Mouse (Mus musculus): ENCODE data around the gene Ube2e3. TPM values are rescaled to one million over a fixed set of nuclear protein-coding genes. Genes with fewer than 3 reads are reported as not detected.

Ube2e3 gene
- polyA plus RNA-seq, 1 experiment, result 16.5 TPM

- no peak for TF ChIP-seq CTCF (IDR thresholded peaks at IDR 0.05; ENCODE audit: control insufficient read depth, insufficient read depth, insufficient replicate concordance, low read depth, low read length)
- no peak for TF ChIP-seq POLR2A (IDR thresholded peaks at IDR 0.05; ENCODE audit: control insufficient read depth, low read depth, low read length)
- Histone ChIP-seq H3K4me1 (ENCODE audit: control insufficient read depth, insufficient read depth, low read length) (no peaks in the 10 kb centered on the region), H3K27me3 (ENCODE audit: control insufficient read depth, insufficient read depth, low read length) (no peaks in the 10 kb centered on the region), H3K4me3 (ENCODE audit: control insufficient read depth, low read depth, low read length) (no peak overlapping the region), H3K27ac (ENCODE audit: control insufficient read depth, insufficient read depth, low read depth, low read length) (no peak overlapping the region), H3K36me3 (ENCODE audit: control insufficient read depth, insufficient read depth, low read length) (no peaks in the 10 kb centered on the region)
Observed at GRCm38 (mm10) chr2:78882743-78883433, 15.0 kb downstream of the Ube2e3 start.

- Histone ChIP-seq H3K4me3 (ENCODE audit: control insufficient read depth, low read depth, low read length) (no peak overlapping the region), H3K27me3 (ENCODE audit: control insufficient read depth, insufficient read depth, low read length) (no peaks in the 10 kb centered on the region), H3K4me1 (ENCODE audit: control insufficient read depth, insufficient read depth, low read length) (no peaks in the 10 kb centered on the region), H3K36me3 (ENCODE audit: control insufficient read depth, insufficient read depth, low read length) (no peaks in the 10 kb centered on the region), H3K27ac (ENCODE audit: control insufficient read depth, insufficient read depth, low read depth, low read length) (no peak overlapping the region)
- TF ChIP-seq POLR2A (IDR thresholded peaks at IDR 0.05; ENCODE audit: control insufficient read depth, low read depth, low read length), result no peak
- TF ChIP-seq CTCF (IDR thresholded peaks at IDR 0.05; ENCODE audit: control insufficient read depth, insufficient read depth, insufficient replicate concordance, low read depth, low read length), result no peak
Observed at GRCm38 (mm10) chr2:78886446-78886845, 18.5 kb downstream of the Ube2e3 start.

GRCm38 (mm10) chr2:78888190-78888589 is 20.3 kb downstream of the Ube2e3 start:
- Histone ChIP-seq H3K4me3 (ENCODE audit: control insufficient read depth, low read depth, low read length) (no peak overlapping the region), H3K27me3 (ENCODE audit: control insufficient read depth, insufficient read depth, low read length) (no peaks in the 10 kb centered on the region)

GRCm38 (mm10) chr2:78895216-78895615 is 27.3 kb downstream of the Ube2e3 start:
- Histone ChIP-seq H3K4me3 (ENCODE audit: control insufficient read depth, low read depth, low read length) (no peak overlapping the region), H3K27ac (ENCODE audit: control insufficient read depth, insufficient read depth, low read depth, low read length) (no peak overlapping the region), H3K4me1 (ENCODE audit: control insufficient read depth, insufficient read depth, low read length) (no peaks in the 10 kb centered on the region), H3K36me3 (ENCODE audit: control insufficient read depth, insufficient read depth, low read length) (no peaks in the 10 kb centered on the region), H3K27me3 (ENCODE audit: control insufficient read depth, insufficient read depth, low read length) (no peaks in the 10 kb centered on the region)
- no peak for TF ChIP-seq POLR2A (IDR thresholded peaks at IDR 0.05; ENCODE audit: control insufficient read depth, low read depth, low read length)
- no peak for TF ChIP-seq CTCF (IDR thresholded peaks at IDR 0.05; ENCODE audit: control insufficient read depth, insufficient read depth, insufficient replicate concordance, low read depth, low read length)

More at GRCm38 (mm10) chr2:78888190-78888589, 20.3 kb downstream of the Ube2e3 start:
- TF ChIP-seq CTCF (IDR thresholded peaks at IDR 0.05; ENCODE audit: control insufficient read depth, insufficient read depth, insufficient replicate concordance, low read depth, low read length) (no peak), POLR2A (IDR thresholded peaks at IDR 0.05; ENCODE audit: control insufficient read depth, low read depth, low read length) (no peak)
- Histone ChIP-seq H3K4me1 (ENCODE audit: control insufficient read depth, insufficient read depth, low read length) (no peaks in the 10 kb centered on the region), H3K36me3 (ENCODE audit: control insufficient read depth, insufficient read depth, low read length) (no peaks in the 10 kb centered on the region), H3K27ac (ENCODE audit: control insufficient read depth, insufficient read depth, low read depth, low read length) (no peak overlapping the region)

- TF ChIP-seq POLR2A (IDR thresholded peaks at IDR 0.05; ENCODE audit: control insufficient read depth, low read depth, low read length) (no peak), CTCF (IDR thresholded peaks at IDR 0.05; ENCODE audit: control insufficient read depth, insufficient read depth, insufficient replicate concordance, low read depth, low read length) (no peak)
Observed at GRCm38 (mm10) chr2:78905916-78906315, 38.0 kb downstream of the Ube2e3 start.

GRCm38 (mm10) chr2:78911516-78911915 is 43.6 kb downstream of the Ube2e3 start:
- H3K27ac ChIP-seq (ENCODE audit: control insufficient read depth, insufficient read depth, low read depth, low read length), result no peak overlapping the region
- no peaks in the 10 kb centered on the region for H3K27me3 ChIP-seq (ENCODE audit: control insufficient read depth, insufficient read depth, low read length)
- H3K4me1 ChIP-seq (ENCODE audit: control insufficient read depth, insufficient read depth, low read length), result no peaks in the 10 kb centered on the region
- no peak for TF ChIP-seq POLR2A (IDR thresholded peaks at IDR 0.05; ENCODE audit: control insufficient read depth, low read depth, low read length)
- no peak for TF ChIP-seq CTCF (IDR thresholded peaks at IDR 0.05; ENCODE audit: control insufficient read depth, insufficient read depth, insufficient replicate concordance, low read depth, low read length)
- H3K36me3 ChIP-seq (ENCODE audit: control insufficient read depth, insufficient read depth, low read length), result no peaks in the 10 kb centered on the region
- H3K4me3 ChIP-seq (ENCODE audit: control insufficient read depth, low read depth, low read length), result no peak overlapping the region

More at GRCm38 (mm10) chr2:78905916-78906315, 38.0 kb downstream of the Ube2e3 start:
- Histone ChIP-seq H3K4me1 (ENCODE audit: control insufficient read depth, insufficient read depth, low read length) (no peaks in the 10 kb centered on the region), H3K27me3 (ENCODE audit: control insufficient read depth, insufficient read depth, low read length) (no peaks in the 10 kb centered on the region), H3K4me3 (ENCODE audit: control insufficient read depth, low read depth, low read length) (no peak overlapping the region), H3K27ac (ENCODE audit: control insufficient read depth, insufficient read depth, low read depth, low read length) (no peak overlapping the region), H3K36me3 (ENCODE audit: control insufficient read depth, insufficient read depth, low read length) (no peaks in the 10 kb centered on the region)

GRCm38 (mm10) chr2:78914861-78915260 is 46.9 kb downstream of the Ube2e3 start:
- no peaks in the 10 kb centered on the region for H3K36me3 ChIP-seq (ENCODE audit: control insufficient read depth, insufficient read depth, low read length)
- H3K4me1 ChIP-seq (ENCODE audit: control insufficient read depth, insufficient read depth, low read length), result no peaks in the 10 kb centered on the region
- TF ChIP-seq CTCF (IDR thresholded peaks at IDR 0.05; ENCODE audit: control insufficient read depth, insufficient read depth, insufficient replicate concordance, low read depth, low read length), result no peak
- TF ChIP-seq POLR2A (IDR thresholded peaks at IDR 0.05; ENCODE audit: control insufficient read depth, low read depth, low read length), result no peak
- H3K4me3 ChIP-seq (ENCODE audit: control insufficient read depth, low read depth, low read length), result no peak overlapping the region
- H3K27ac ChIP-seq (ENCODE audit: control insufficient read depth, insufficient read depth, low read depth, low read length), result no peak overlapping the region
- H3K27me3 ChIP-seq (ENCODE audit: control insufficient read depth, insufficient read depth, low read length), result no peaks in the 10 kb centered on the region

All from testis, adult 2 months (tissue).